Mouse (Mus musculus): ENCODE data around the gene Arpc3. TPM values are rescaled to one million over a fixed set of nuclear protein-coding genes. Genes with fewer than 3 reads are reported as not detected.

The Arpc3 gene
- polyA plus RNA-seq, 1 experiment = 154 TPM

- WGBS = under 1% methylated on average over 57 of the region's 57 CpGs
- Histone ChIP-seq H3K27me3 (ENCODE audit: control insufficient read depth, insufficient read depth, low read length) (no peaks in the 10 kb centered on the region), H3K27ac (ENCODE audit: insufficient read depth, low read length) (peak overlapping the region; percentile 76), H3K4me3 (ENCODE audit: extremely low read depth, insufficient read depth, insufficient read length) (peak overlapping the region; percentile 80), H3K4me1 (ENCODE audit: control insufficient read depth, insufficient read depth, insufficient read length) (peaks cover 2% of the 10 kb centered on the region), H3K36me3 (ENCODE audit: control insufficient read depth, insufficient read depth, low read length) (no peaks in the 10 kb centered on the region; the same call in 1 of the 2 replicates)
- DNase-seq (ENCODE audit: low read depth in 1 of 2, low spot score in 2 of 2) = no peak
- TF ChIP-seq POLR2A (IDR thresholded peaks at IDR 0.05; ENCODE audit: low read depth, low read length) (no peak), CTCF (IDR thresholded peaks at IDR 0.05; ENCODE audit: extremely low read depth, insufficient read depth, insufficient read length, insufficient replicate concordance) (no peak)
Observed at GRCm38 (mm10) chr5:122354492-122355067, 37.1 kb upstream of the Arpc3 start.

DNA sequence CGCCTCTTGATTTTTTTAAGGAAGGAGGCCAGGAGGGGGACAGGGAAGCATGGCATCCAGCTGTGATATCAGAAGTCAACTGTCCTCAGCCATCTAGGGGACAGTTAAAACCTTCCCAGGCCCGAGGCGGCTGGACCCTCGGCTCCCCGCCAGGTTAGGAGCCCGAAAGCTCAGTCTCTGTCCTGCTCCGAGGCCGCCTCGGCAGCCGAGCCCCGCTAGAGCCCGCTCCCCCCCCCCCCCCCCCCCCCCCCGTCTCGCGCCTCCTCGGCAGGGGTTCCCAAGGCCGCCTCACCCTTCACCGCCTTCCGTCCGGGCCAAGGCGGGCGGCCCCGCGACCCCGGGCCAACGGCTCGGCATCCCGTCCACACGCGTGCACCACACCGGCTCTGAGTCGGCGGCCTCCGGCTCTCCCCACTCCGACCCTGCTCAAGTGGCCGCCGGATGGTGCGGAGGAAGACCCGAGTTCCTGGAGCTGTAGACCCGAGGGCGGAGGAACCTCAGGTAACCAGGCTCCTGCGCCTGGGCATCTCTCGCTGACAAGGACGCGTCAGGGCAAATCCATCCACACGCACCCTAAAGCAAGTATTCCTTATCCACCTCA lies 20.0 kb upstream of the Arpc3 start, which contains the start of gene Gpn3:
Gene Gpn3 (plus strand): TSS at position 286 of the 601 bp plus-strand sequence.
- Histone ChIP-seq H3K27ac (ENCODE audit: insufficient read depth, low read length) (peak within 1 kb of the TSS; percentile 95), H3K4me1 (ENCODE audit: control insufficient read depth, insufficient read depth, insufficient read length) (peaks cover 2% of the 10 kb centered on the region; the same call in 1 of the 2 replicates), H3K36me3 (ENCODE audit: control insufficient read depth, insufficient read depth, low read length) (peaks cover 10% of the 10 kb centered on the region), H3K4me3 (ENCODE audit: extremely low read depth, insufficient read depth, insufficient read length) (peak within 1 kb of the TSS; percentile 89), H3K27me3 (ENCODE audit: control insufficient read depth, insufficient read depth, low read length) (no peaks in the 10 kb centered on the region)
- no peak for DNase-seq (ENCODE audit: low read depth in 1 of 2, low spot score in 2 of 2)
- 3% methylated on average over 27 of the region's 46 CpGs for WGBS
- TF ChIP-seq CTCF (IDR thresholded peaks at IDR 0.05; ENCODE audit: extremely low read depth, insufficient read depth, insufficient read length, insufficient replicate concordance) (no peak), POLR2A (IDR thresholded peaks at IDR 0.05; ENCODE audit: low read depth, low read length) (no peak)

GRCm38 (mm10) chr5:122372192-122372769 lies 19.4 kb upstream of the Arpc3 start, which contains the start of gene Fam216a:
Gene Fam216a (minus strand): TSS chr5:122372364.
- under 1% methylated on average over 53 of the region's 53 CpGs for WGBS
- Histone ChIP-seq H3K36me3 (ENCODE audit: control insufficient read depth, insufficient read depth, low read length) (peaks cover 5% of the 10 kb centered on the region), H3K4me3 (ENCODE audit: extremely low read depth, insufficient read depth, insufficient read length) (peak within 1 kb of the TSS; percentile 89), H3K4me1 (ENCODE audit: control insufficient read depth, insufficient read depth, insufficient read length) (peaks cover 2% of the 10 kb centered on the region; the same call in 1 of the 2 replicates), H3K27me3 (ENCODE audit: control insufficient read depth, insufficient read depth, low read length) (no peaks in the 10 kb centered on the region), H3K27ac (ENCODE audit: insufficient read depth, low read length) (peak within 1 kb of the TSS; percentile 95)
- no peak for TF ChIP-seq CTCF (IDR thresholded peaks at IDR 0.05; ENCODE audit: extremely low read depth, insufficient read depth, insufficient read length, insufficient replicate concordance)
- TF ChIP-seq POLR2A (IDR thresholded peaks at IDR 0.05; ENCODE audit: low read depth, low read length) = peak; percentile 62
- peak; percentile 98 to 100 for DNase-seq (ENCODE audit: low read depth in 1 of 2, low spot score in 2 of 2)

DNA sequence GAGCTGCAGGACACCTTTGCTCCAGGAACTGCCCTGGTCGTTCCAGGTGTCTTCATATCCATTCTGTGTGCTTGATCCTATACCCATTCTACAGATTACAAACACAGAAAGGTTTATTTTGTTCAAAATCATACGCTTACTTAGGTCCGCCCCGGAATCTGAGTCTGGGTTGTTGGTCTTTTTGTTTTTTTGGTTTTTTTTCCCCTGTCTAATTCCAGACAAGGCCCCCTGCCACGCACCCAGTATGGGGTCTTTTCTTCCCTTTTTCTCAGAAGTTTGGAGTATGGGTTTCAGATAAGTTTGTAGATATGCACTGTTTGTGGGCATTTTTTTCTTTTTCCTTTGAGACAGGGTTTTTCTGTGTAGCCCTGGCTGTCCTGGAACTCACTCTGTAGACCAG lies 18.8 kb upstream of the Arpc3 start:
- peaks cover 2% of the 10 kb centered on the region; the same call in 1 of the 2 replicates for H3K4me1 ChIP-seq (ENCODE audit: control insufficient read depth, insufficient read depth, insufficient read length)
- H3K4me3 ChIP-seq (ENCODE audit: extremely low read depth, insufficient read depth, insufficient read length) = peak overlapping the region; percentile 89
- TF ChIP-seq POLR2A (IDR thresholded peaks at IDR 0.05; ENCODE audit: low read depth, low read length) (no peak), CTCF (IDR thresholded peaks at IDR 0.05; ENCODE audit: extremely low read depth, insufficient read depth, insufficient read length, insufficient replicate concordance) (no peak)
- no peaks in the 10 kb centered on the region for H3K27me3 ChIP-seq (ENCODE audit: control insufficient read depth, insufficient read depth, low read length)
- DNase-seq (ENCODE audit: low read depth in 1 of 2, low spot score in 2 of 2) = no peak
- H3K36me3 ChIP-seq (ENCODE audit: control insufficient read depth, insufficient read depth, low read length) = peaks cover 1% of the 10 kb centered on the region; the same call in 1 of the 2 replicates
- peak overlapping the region; percentile 95 for H3K27ac ChIP-seq (ENCODE audit: insufficient read depth, low read length)
- WGBS = 6% methylated on average over 5 of the region's 5 CpGs

GRCm38 (mm10) chr5:122377101-122377833 lies 14.4 kb upstream of the Arpc3 start:
- DNase-seq (ENCODE audit: low read depth in 1 of 2, low spot score in 2 of 2) = no peak
- no peaks in the 10 kb centered on the region for H3K27me3 ChIP-seq (ENCODE audit: control insufficient read depth, insufficient read depth, low read length)
- H3K4me3 ChIP-seq (ENCODE audit: extremely low read depth, insufficient read depth, insufficient read length) = no peak overlapping the region
- H3K27ac ChIP-seq (ENCODE audit: insufficient read depth, low read length) = no peak overlapping the region
- WGBS = 87% methylated on average over 4 of the region's 4 CpGs
- no peaks in the 10 kb centered on the region; the same call in 1 of the 2 replicates for H3K4me1 ChIP-seq (ENCODE audit: control insufficient read depth, insufficient read depth, insufficient read length)
- peaks cover 16% of the 10 kb centered on the region for H3K36me3 ChIP-seq (ENCODE audit: control insufficient read depth, insufficient read depth, low read length)
- TF ChIP-seq CTCF (IDR thresholded peaks at IDR 0.05; ENCODE audit: extremely low read depth, insufficient read depth, insufficient read length, insufficient replicate concordance) = no peak
- TF ChIP-seq POLR2A (IDR thresholded peaks at IDR 0.05; ENCODE audit: low read depth, low read length) = no peak

GRCm38 (mm10) chr5:122378171-122378570 lies 13.5 kb upstream of the Arpc3 start:
- no peak overlapping the region for H3K27ac ChIP-seq (ENCODE audit: insufficient read depth, low read length)
- peaks cover 21% of the 10 kb centered on the region for H3K36me3 ChIP-seq (ENCODE audit: control insufficient read depth, insufficient read depth, low read length)
- H3K27me3 ChIP-seq (ENCODE audit: control insufficient read depth, insufficient read depth, low read length) = no peaks in the 10 kb centered on the region
- 96% methylated on average over 12 of the region's 12 CpGs for WGBS
- no peak overlapping the region for H3K4me3 ChIP-seq (ENCODE audit: extremely low read depth, insufficient read depth, insufficient read length)
- no peak for TF ChIP-seq POLR2A (IDR thresholded peaks at IDR 0.05; ENCODE audit: low read depth, low read length)
- TF ChIP-seq CTCF (IDR thresholded peaks at IDR 0.05; ENCODE audit: extremely low read depth, insufficient read depth, insufficient read length, insufficient replicate concordance) = no peak
- H3K4me1 ChIP-seq (ENCODE audit: control insufficient read depth, insufficient read depth, insufficient read length) = no peaks in the 10 kb centered on the region; the same call in 1 of the 2 replicates
- no peak for DNase-seq (ENCODE audit: low read depth in 1 of 2, low spot score in 2 of 2)
